Mouse (Mus musculus): ENCODE results near the gene Avil. TPM values are rescaled to one million over a fixed set of nuclear protein-coding genes. Genes with fewer than 3 reads are reported as not detected.

Gene Avil
- total and polyA plus RNA-seq, 3 experiments = 10.1 to 49.7 (median 16.0) TPM

DNA sequence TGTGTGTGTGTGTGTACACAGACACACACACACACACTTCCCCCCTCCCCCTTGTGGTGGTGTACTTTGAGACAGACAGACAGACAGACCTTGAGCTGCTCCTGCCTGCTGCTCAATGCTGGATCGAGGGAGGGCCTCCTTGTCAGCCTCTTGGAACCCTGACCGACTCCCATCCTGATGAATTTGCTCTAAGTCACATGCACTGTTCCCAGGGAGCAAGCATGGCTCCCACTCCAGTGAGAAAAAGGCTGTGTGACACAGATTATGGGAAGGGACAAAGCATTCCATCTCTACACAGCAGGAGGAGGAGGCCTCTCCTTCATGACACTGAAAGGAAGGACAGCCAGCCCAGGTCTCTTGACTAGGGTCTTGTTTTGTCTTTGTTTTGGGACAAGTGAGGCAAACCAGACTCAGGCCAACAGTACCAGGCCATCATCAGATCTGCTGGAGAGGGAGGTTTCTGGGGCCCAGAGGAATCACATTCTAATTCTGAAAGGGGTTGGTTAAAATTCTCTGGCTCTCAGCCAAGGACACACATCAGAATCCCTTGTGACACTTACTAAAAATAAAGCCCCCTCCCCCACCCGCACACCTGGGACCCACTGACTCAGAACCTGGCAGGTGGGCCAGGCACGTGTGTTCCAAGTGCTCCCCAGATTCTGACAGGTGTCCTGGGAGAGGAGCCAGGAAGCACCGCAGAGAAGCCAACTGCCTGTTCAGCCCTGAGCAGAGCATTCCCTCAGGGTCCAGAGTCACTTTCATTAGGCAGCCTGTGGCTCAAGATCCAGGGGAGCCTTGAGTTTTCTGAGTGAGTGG is 16.1 kb upstream of the Avil start:
- Histone ChIP-seq H3K4me3 (ENCODE audit: control insufficient read depth in 1 of 2, insufficient read depth in 1 of 2, low read depth in 2 of 2, low read length in 2 of 2) (no peak overlapping the region), H3K79me2 (ENCODE audit: control insufficient read depth, insufficient read depth, low read length, poor library complexity) (peaks cover 36% of the 10 kb centered on the region), H3K9me3 (replicated peaks; ENCODE audit: insufficient read depth, low read length) (no peaks in the 10 kb centered on the region), H3K4me1 (ENCODE audit: control insufficient read depth in 1 of 2, insufficient read depth in 2 of 2, low read length in 2 of 2) (peaks cover 4 to 28% of the 10 kb centered on the region in 2 experiments; a peak in 3 of 4 replicates), H3K27me3 (ENCODE audit: control insufficient read depth in 1 of 2, insufficient read depth in 2 of 2, low read length in 2 of 2) (no peaks in the 10 kb centered on the region), H3K27ac (ENCODE audit: control insufficient read depth, low read depth, low read length) (no peak overlapping the region), H3K9ac (ENCODE audit: control insufficient read depth, low read depth, low read length, poor library complexity, severe bottlenecking) (no peak overlapping the region), H3K36me3 (ENCODE audit: control insufficient read depth in 1 of 2, insufficient read depth in 2 of 2, low read length in 2 of 2) (peaks cover 0 to 11% of the 10 kb centered on the region in 2 experiments; a peak in 3 of 4 replicates)
- TF ChIP-seq RAD21 (IDR thresholded peaks at IDR 0.05; ENCODE audit: low read depth, low read length) (no peak), ZKSCAN1 (IDR thresholded peaks at IDR 0.05; ENCODE audit: low read depth, low read length) (no peak), CTCF (IDR thresholded peaks at IDR 0.05 in 2 of 3, conservative IDR thresholded peaks at IDR 0.05 in 1 of 3; ENCODE audit: control insufficient read depth in 1 of 3, insufficient read depth in 1 of 3, low read depth in 2 of 3, low read length in 3 of 3, poor library complexity in 1 of 3, severe bottlenecking in 1 of 3) (no peak), GABPA (IDR thresholded peaks at IDR 0.05; ENCODE audit: low read depth, low read length) (no peak), NRF1 (IDR thresholded peaks at IDR 0.05; ENCODE audit: insufficient read depth, low read depth, low read length, poor library complexity, severe bottlenecking) (no peak), TCF12 (IDR thresholded peaks at IDR 0.05; ENCODE audit: low read depth, low read length) (no peak), ETS1 (IDR thresholded peaks at IDR 0.05; ENCODE audit: low read depth, low read length) (no peak)
- no peak for DNase-seq (ENCODE audit: low read depth, low spot score)

GRCm38 (mm10) chr10:126985127-126985526 is 15.4 kb upstream of the Avil start:
- H3K4me1 ChIP-seq (ENCODE audit: control insufficient read depth in 1 of 2, insufficient read depth in 2 of 2, low read length in 2 of 2) = peaks cover 4 to 24% of the 10 kb centered on the region in 2 experiments; a peak in 3 of 4 replicates
- H3K4me3 ChIP-seq (ENCODE audit: control insufficient read depth in 1 of 2, insufficient read depth in 1 of 2, low read depth in 2 of 2, low read length in 2 of 2) = no peak overlapping the region
- no peaks in the 10 kb centered on the region for H3K27me3 ChIP-seq (ENCODE audit: control insufficient read depth in 1 of 2, insufficient read depth in 2 of 2, low read length in 2 of 2)
- no peak overlapping the region for H3K27ac ChIP-seq (ENCODE audit: control insufficient read depth, low read depth, low read length)
- H3K79me2 ChIP-seq (ENCODE audit: control insufficient read depth, insufficient read depth, low read length, poor library complexity) = peaks cover 30% of the 10 kb centered on the region
- peaks cover 0 to 10% of the 10 kb centered on the region in 2 experiments; a peak in 3 of 4 replicates for H3K36me3 ChIP-seq (ENCODE audit: control insufficient read depth in 1 of 2, insufficient read depth in 2 of 2, low read length in 2 of 2)
- TF ChIP-seq MXI1 (IDR thresholded peaks at IDR 0.05; ENCODE audit: low read depth, low read length) (no peak), USF1 (IDR thresholded peaks at IDR 0.05; ENCODE audit: low read depth, low read length) (no peak), ZMIZ1 (IDR thresholded peaks at IDR 0.05; ENCODE audit: low read depth, low read length) (no peak), RCOR1 (IDR thresholded peaks at IDR 0.05; ENCODE audit: low read depth, low read length) (no peak), EP300 (IDR thresholded peaks at IDR 0.05; ENCODE audit: low read depth in 1 of 2, low read length in 2 of 2) (no peak), ETS1 (IDR thresholded peaks at IDR 0.05; ENCODE audit: low read depth, low read length) (no peak), NRF1 (IDR thresholded peaks at IDR 0.05; ENCODE audit: insufficient read depth, low read depth, low read length, poor library complexity, severe bottlenecking) (no peak), USF2 (IDR thresholded peaks at IDR 0.05; ENCODE audit: borderline replicate concordance in 1 of 2, insufficient read depth in 1 of 2, low read depth in 1 of 2, low read length in 2 of 2) (no peak), KAT2A (conservative IDR thresholded peaks at IDR 0.05; ENCODE audit: low read depth, low read length) (no peak), MAFK (IDR thresholded peaks at IDR 0.05; ENCODE audit: borderline replicate concordance, low read depth, low read length) (no peak), UBTF (IDR thresholded peaks at IDR 0.05; ENCODE audit: borderline replicate concordance, insufficient read depth, low read depth, low read length) (no peak), ZC3H11A (IDR thresholded peaks at IDR 0.05; ENCODE audit: low read depth, low read length) (no peak), E2F4 (IDR thresholded peaks at IDR 0.05; ENCODE audit: borderline replicate concordance, low read depth, low read length) (no peak), MAX (IDR thresholded peaks at IDR 0.05; ENCODE audit: low read length) (no peak), NELFE (IDR thresholded peaks at IDR 0.05; ENCODE audit: low read depth, low read length) (no peak), JUND (IDR thresholded peaks at IDR 0.05; ENCODE audit: low read depth, low read length) (no peak), ELF1 (IDR thresholded peaks at IDR 0.05; ENCODE audit: low read depth, low read length) (no peak), TBP (IDR thresholded peaks at IDR 0.05; ENCODE audit: low read depth, low read length) (no peak), MEF2A (IDR thresholded peaks at IDR 0.05; ENCODE audit: extremely low read depth, insufficient replicate concordance, low read depth, low read length, poor library complexity, severe bottlenecking) (no peak), ZKSCAN1 (IDR thresholded peaks at IDR 0.05; ENCODE audit: low read depth, low read length) (no peak)
- H3K9me3 ChIP-seq (replicated peaks; ENCODE audit: insufficient read depth, low read length) = no peaks in the 10 kb centered on the region
- DNase-seq (ENCODE audit: low read depth, low spot score) = no peak
- H3K9ac ChIP-seq (ENCODE audit: control insufficient read depth, low read depth, low read length, poor library complexity, severe bottlenecking) = no peak overlapping the region
